Mouse (Mus musculus): ENCODE results near the gene Clec2i.
"Not testable (repeated sequence)": the region's sequence is repeated elsewhere in the genome, so short reads cannot be mapped to it uniquely, and the experiment has no call there.

The Clec2i gene

GRCm38 (mm10) chr6:128887091-128887790, at the start of gene Clec2i:
Gene Clec2i, plus strand, starts transcription at chr6:128887588.
- DNase-seq (ENCODE audit: low spot score) = peak; percentile 43

GRCm38 (mm10) chr6:128838342-128839265, 48.8 kb upstream of the Clec2i start:
- DNase-seq (ENCODE audit: low spot score) = peak; percentile 78

DNA sequence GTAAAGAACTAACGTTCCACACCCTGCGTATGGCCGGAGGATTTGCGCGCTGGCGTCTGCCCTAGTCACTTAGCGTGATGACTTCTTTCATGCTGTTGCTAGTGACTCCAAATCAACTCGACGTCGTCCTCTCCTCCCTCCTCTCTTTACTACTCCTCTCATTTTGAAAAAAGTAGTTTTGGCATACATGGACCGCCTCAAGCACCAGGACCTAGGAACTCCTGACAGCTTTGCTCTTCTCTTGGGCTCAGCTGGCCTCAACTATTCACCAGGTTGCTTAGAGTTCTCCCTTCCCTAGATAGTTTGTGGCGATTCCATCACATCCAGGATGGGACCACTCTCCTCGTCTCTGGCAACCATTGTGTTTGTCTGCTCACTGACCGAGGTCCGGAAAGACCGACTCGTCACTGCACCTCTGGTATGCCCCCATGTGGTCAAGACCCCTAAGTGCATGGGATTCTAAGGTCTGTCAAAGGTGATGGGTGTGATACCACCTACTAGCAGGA, 48.1 kb upstream of the Clec2i start:
- DNase-seq (ENCODE audit: low spot score) = peak; percentile 77

GRCm38 (mm10) chr6:128839921-128840320, 47.5 kb upstream of the Clec2i start:
- no peak for DNase-seq (ENCODE audit: low spot score)

- DNase-seq (ENCODE audit: low spot score) = not testable (repeated sequence)
Measured at GRCm38 (mm10) chr6:128840669-128841068, 46.7 kb upstream of the Clec2i start.

GRCm38 (mm10) chr6:128841327-128842089, 45.9 kb upstream of the Clec2i start:
- DNase-seq (ENCODE audit: low spot score) = no peak

- DNase-seq (ENCODE audit: low spot score) = no peak
Measured at GRCm38 (mm10) chr6:128842356-128842944, 44.9 kb upstream of the Clec2i start.

DNA sequence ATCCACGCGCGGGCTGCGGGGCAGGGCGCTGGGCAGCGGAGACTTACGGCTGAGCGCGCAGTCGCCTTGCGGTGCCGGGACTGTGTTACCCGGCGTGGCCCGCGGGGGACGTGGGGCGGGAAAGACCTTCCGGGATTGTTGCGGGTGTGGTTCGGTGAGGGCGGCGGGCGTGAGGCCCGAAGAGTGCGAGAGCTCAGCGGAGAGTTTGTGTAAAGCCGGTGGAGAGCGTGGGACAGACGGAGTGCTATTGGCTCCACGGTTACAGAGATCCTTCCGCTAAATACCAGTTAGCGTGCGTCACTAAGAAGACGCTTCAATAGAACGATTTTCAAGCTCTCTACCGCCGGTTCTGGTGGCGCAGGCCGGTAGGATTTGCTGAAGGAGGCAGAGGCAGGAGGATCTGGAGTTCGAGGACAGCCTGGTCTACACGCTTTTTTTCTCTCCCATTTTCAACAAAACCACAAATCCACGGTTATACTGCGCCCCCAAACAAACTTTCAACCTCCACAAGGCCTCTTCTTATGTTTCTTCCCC, 44.4 kb upstream of the Clec2i start:
- peak; percentile 79 for DNase-seq (ENCODE audit: low spot score)

- peak; percentile 44 for DNase-seq (ENCODE audit: low spot score)
Measured at GRCm38 (mm10) chr6:128843479-128843992, 43.9 kb upstream of the Clec2i start.

- no peak for DNase-seq (ENCODE audit: low spot score)
Measured at GRCm38 (mm10) chr6:128844131-128844530, 43.3 kb upstream of the Clec2i start.

GRCm38 (mm10) chr6:128844586-128845080, 42.8 kb upstream of the Clec2i start:
- no peak for DNase-seq (ENCODE audit: low spot score)

DNA sequence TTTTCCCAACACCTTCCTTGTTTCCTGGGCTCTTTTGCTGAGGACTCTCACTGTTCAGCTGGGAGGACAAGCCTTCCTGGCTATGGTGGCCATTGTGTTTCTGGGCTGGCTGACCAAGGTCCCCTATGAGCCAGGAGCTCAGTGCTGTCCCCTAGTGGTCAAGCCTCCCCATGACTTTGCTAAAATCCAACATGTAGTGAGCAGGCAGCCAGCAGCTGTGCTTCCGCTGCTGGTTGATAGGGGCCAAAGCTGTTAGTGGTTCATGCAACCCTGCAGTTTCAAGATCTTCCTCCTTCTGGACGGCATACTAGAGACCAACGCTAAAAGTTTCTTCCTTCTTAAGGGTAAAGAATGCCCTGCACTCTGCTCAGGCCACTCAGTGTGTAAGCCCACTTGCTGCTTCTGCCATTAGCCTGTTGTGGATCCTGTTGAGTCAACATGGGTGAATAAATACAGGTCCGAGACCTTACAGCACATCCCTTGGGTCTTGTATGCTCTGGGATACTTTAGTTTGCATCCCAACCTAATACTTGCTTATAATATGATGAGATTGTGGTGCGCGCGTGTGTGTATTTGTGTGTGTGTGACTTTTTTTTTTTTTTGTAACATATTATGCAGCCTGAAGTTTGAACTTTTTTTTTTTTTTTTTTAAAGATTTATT, 41.9 kb upstream of the Clec2i start:
- DNase-seq (ENCODE audit: low spot score) = peak; percentile 73

GRCm38 (mm10) chr6:128845998-128846542, 41.3 kb upstream of the Clec2i start:
- DNase-seq (ENCODE audit: low spot score) = no peak

GRCm38 (mm10) chr6:128847401-128847800, 40.0 kb upstream of the Clec2i start:
- no peak for DNase-seq (ENCODE audit: low spot score)

DNA sequence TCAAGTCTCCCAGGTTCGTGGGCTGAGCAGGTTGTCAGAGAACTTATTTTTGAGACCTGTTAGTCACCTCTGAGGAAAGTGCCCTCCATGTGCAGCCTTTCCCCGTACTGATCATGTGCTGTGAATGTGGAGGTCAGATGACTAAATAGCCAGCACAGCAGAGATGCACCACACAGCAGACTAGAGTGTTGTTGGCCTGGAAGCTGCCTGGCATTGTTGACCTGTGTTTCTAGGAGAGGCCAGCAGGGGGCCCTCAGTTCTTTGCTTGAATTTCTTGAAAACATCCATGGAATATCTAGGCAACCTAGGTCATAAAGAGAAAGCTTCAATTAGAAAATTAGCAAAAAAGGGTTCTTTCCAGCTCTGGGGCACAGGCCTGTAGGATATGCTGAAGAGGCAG, 37.5 kb upstream of the Clec2i start:
- DNase-seq (ENCODE audit: low spot score) = no peak

GRCm38 (mm10) chr6:128850671-128851070, 36.7 kb upstream of the Clec2i start:
- DNase-seq (ENCODE audit: low spot score) = no peak

DNA sequence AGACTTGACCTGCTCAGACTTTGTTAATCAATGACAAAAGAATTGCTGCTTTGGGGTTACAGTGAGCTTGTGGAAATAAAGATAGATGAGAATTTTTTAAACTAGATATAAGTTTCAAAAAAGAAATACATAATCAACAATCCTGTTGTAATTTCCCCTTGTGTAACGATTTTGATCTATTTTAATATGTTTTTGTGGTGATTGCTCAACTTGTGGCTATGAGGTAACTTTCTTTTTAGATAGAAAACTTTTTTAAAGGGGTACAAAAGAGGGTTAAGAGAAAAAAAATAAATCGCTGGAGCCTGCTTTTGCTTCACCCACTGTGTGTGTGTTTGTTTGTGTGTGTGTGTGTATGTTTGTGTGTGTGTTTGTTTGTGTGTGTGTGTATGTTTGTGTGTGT, 36.2 kb upstream of the Clec2i start:
- no peak for DNase-seq (ENCODE audit: low spot score)

DNA sequence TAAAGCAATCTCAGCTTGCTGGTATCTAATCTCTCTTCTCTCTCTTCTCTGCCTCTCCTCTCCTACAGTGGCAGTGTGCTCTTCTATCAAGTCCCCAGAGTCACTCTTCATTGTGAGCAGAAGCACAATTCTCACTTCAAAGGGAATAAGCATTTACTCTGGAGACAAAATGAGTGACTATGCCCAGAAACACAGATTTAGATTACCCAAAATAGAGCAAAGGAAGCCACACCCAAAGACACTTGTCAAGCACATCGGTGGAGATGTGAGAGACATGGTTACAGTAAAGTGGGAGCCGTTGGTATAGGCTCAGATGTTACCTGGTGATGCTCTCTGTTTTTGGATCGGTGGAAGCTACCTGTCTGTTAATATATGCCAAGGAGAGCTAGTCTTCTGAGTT, 34.6 kb upstream of the Clec2i start:
- DNase-seq (ENCODE audit: low spot score) = no peak

- no peak for DNase-seq (ENCODE audit: low spot score)
Measured at GRCm38 (mm10) chr6:128854024-128854820, 33.2 kb upstream of the Clec2i start.
